8 mouse cellular contexts compared by ENCODE assay signal in the genomic region with DNA sequence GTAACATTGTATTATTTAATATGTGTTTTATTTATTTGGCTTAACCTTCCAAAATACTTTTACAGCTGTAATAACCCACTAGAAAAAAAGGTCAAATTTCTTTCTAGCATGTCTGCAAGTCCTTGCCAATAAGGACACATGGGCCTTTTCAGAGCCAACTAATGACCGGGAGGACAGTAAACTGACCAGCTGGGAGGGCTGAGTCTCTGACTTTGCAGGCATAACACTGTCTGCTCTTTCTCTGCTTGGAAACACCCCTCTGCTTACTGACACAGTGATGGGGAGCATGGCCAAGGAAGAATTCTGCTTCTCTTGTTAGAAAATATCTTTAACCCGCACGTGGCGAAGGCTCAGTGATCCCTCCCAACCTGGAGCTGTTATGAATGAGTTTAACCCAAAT. TPM values are rescaled to one million over a fixed set of nuclear protein-coding genes. Genes with fewer than 3 reads are reported as not detected.
DNase-seq lines count a peak whose midpoint lies in the region; ATAC-seq and TF ChIP-seq lines count a peak whose summit lies in the region.
"Had no signal": no experiment of that assay in that cellular context is flagged by ENCODE, and none has a peak within 500 bp of the region (broad histone marks: within the 10 kb centered on the region; RNA-seq: fewer than 3 reads in every experiment).

No protein-coding gene starts in this region.

- peak overlapping the region; percentile 76 for H3K9ac ChIP-seq in embryonic facial prominence, embryonic 14.5 days (ENCODE audit: low read depth, low read length)
- H3K9ac ChIP-seq in heart, embryonic 14.5 days (ENCODE audit: low read length), result no peak overlapping the region
- peak overlapping the region; percentile 82; the same call in 1 of the 2 replicates for H3K9ac ChIP-seq in midbrain, embryonic 16.5 days (ENCODE audit: low read depth, low read length)

- no peaks in the 10 kb centered on the region for H3K27me3 ChIP-seq in cerebellum, adult 2 months (ENCODE audit: control insufficient read depth, insufficient read depth, low read length)
- H3K27me3 ChIP-seq in embryonic facial prominence, embryonic 14.5 days (replicated peaks; ENCODE audit: control insufficient read depth, insufficient read depth, low read length), result no peaks in the 10 kb centered on the region
- no peaks in the 10 kb centered on the region for H3K27me3 ChIP-seq in heart, embryonic 14.5 days (ENCODE audit: control insufficient read depth, insufficient read depth, low read length)
- no peaks in the 10 kb centered on the region for H3K27me3 ChIP-seq in midbrain, embryonic 16.5 days (ENCODE audit: control insufficient read depth, insufficient read depth, low read depth, low read length)
- H3K27me3 ChIP-seq: liver, embryonic 15.5 days had no signal

- no peaks in the 10 kb centered on the region for H3K9me3 ChIP-seq in embryonic facial prominence, embryonic 14.5 days (ENCODE audit: control insufficient read depth, low read length)
- H3K9me3 ChIP-seq in heart, embryonic 14.5 days (ENCODE audit: control insufficient read depth, low read length), result no peaks in the 10 kb centered on the region
- H3K9me3 ChIP-seq in midbrain, embryonic 16.5 days (replicated peaks; ENCODE audit: control insufficient read depth, low read length, poor library complexity, severe bottlenecking), result no peaks in the 10 kb centered on the region
- H3K9me3 ChIP-seq: liver, embryonic 15.5 days had no signal

- H3K4me2 ChIP-seq in embryonic facial prominence, embryonic 14.5 days (ENCODE audit: low read depth, low read length), result peak overlapping the region; percentile 55
- peak overlapping the region; percentile 73 for H3K4me2 ChIP-seq in heart, embryonic 14.5 days (ENCODE audit: low read length)
- H3K4me2 ChIP-seq in midbrain, embryonic 16.5 days (ENCODE audit: low read length), result peak overlapping the region; percentile 74

- peaks cover 19% of the 10 kb centered on the region for H3K36me3 ChIP-seq in embryonic facial prominence, embryonic 14.5 days (ENCODE audit: control insufficient read depth, insufficient read depth, low read length)
- no peaks in the 10 kb centered on the region for H3K36me3 ChIP-seq in heart, embryonic 14.5 days (ENCODE audit: control insufficient read depth, insufficient read depth, low read length)
- no peaks in the 10 kb centered on the region for H3K36me3 ChIP-seq in midbrain, embryonic 16.5 days (ENCODE audit: control insufficient read depth, insufficient read depth, low read length)
- H3K36me3 ChIP-seq: liver, embryonic 15.5 days had no signal

- DNase-seq in cerebellum, adult 2 months, result peak; percentile 49 to 73
- peak; percentile 54 for DNase-seq in embryonic facial prominence, embryonic 14.5 days (ENCODE audit: low spot score)
- peak; percentile 70 for DNase-seq in kidney, postnatal 10 days
- no peak for DNase-seq in right cerebral cortex, postnatal 10 days (ENCODE audit: low spot score in 2 of 2)
- DNase-seq in thymus, postnatal 25 days, result no peak

- H3K4me3 ChIP-seq in cerebellum, adult 2 months (replicated peaks; ENCODE audit: insufficient read depth, low read depth, low read length), result peak overlapping the region; percentile 64
- H3K4me3 ChIP-seq in embryonic facial prominence, embryonic 14.5 days (ENCODE audit: low read depth, low read length), result peak overlapping the region; percentile 72
- H3K4me3 ChIP-seq in heart, embryonic 14.5 days (ENCODE audit: control insufficient read depth in 1 of 2, insufficient read depth in 1 of 2, low read depth in 1 of 2, low read length in 2 of 2), result 0 out of 4 replicates have a peak overlapping the region, but pooled peaks of 1 of the 2 experiments have one; percentile 64
- peak overlapping the region; percentile 77 for H3K4me3 ChIP-seq in midbrain, embryonic 16.5 days (ENCODE audit: low read depth, low read length)

- TF ChIP-seq POLR2A in cerebellum, adult 2 months (IDR thresholded peaks at IDR 0.05; ENCODE audit: borderline replicate concordance, insufficient read depth, low read length), result no peak

- no peak overlapping the region for H3K27ac ChIP-seq in cerebellum, adult 2 months (ENCODE audit: insufficient read depth, low read length)
- H3K27ac ChIP-seq in embryonic facial prominence, embryonic 14.5 days (replicated peaks; ENCODE audit: low read depth, low read length), result peak overlapping the region; percentile 88
- H3K27ac ChIP-seq in heart, embryonic 14.5 days (replicated peaks in 1 of 2; ENCODE audit: control insufficient read depth in 1 of 2, insufficient read depth in 1 of 2, low read depth in 2 of 2, low read length in 2 of 2), result no peak overlapping the region
- H3K27ac ChIP-seq in midbrain, embryonic 16.5 days (ENCODE audit: low read length), result no peak overlapping the region
- H3K27ac ChIP-seq: liver, embryonic 15.5 days had no signal

- TF ChIP-seq CTCF in cerebellum, adult 2 months (IDR thresholded peaks at IDR 0.05; ENCODE audit: borderline replicate concordance, insufficient read depth, low read depth, low read length), result no peak

- ATAC-seq in embryonic facial prominence, embryonic 14.5 days (ENCODE audit: low read depth), result no peak
- no peak for ATAC-seq in heart, embryonic 14.5 days (ENCODE audit: insufficient number of reproducible peaks, insufficient read depth, low FRiP score, low read depth)
- ATAC-seq in midbrain, embryonic 16.5 days, result no peak

- whole genome bisulfite sequencing in cerebellum, adult 2 months, result 7% methylated on average over 4 of the region's 4 CpGs
- 39% methylated on average over 4 of the region's 4 CpGs for WGBS in embryonic facial prominence, embryonic 14.5 days
- 59% methylated on average over 4 of the region's 4 CpGs for WGBS in heart, embryonic 14.5 days
- WGBS in midbrain, embryonic 16.5 days, result 71% methylated on average over 4 of the region's 4 CpGs

- H3K4me1 ChIP-seq in cerebellum, adult 2 months (ENCODE audit: control insufficient read depth, insufficient read depth, low read length), result peaks cover 3% of the 10 kb centered on the region; the same call in 1 of the 2 replicates
- peaks cover 4% of the 10 kb centered on the region; the same call in 1 of the 2 replicates for H3K4me1 ChIP-seq in embryonic facial prominence, embryonic 14.5 days (ENCODE audit: control insufficient read depth, insufficient read depth, low read length)
- H3K4me1 ChIP-seq in heart, embryonic 14.5 days (ENCODE audit: control insufficient read depth in 2 of 2, insufficient read depth in 2 of 2, low read length in 2 of 2), result peaks cover 0 to 2% of the 10 kb centered on the region in 2 experiments; a peak in 1 of 4 replicates
- H3K4me1 ChIP-seq in midbrain, embryonic 16.5 days (ENCODE audit: control insufficient read depth, insufficient read depth, low read length), result peaks cover 10% of the 10 kb centered on the region

RNA-seq across cellular contexts. Expression of gene Igsf10, which starts 1.2 kb away (rescaled TPM):
- 2.4 and 3.0 TPM in 2 replicates for polyA plus RNA-seq in cerebellum, adult 2 months (2012; rRNA removed)
- polyA plus RNA-seq in embryonic facial prominence, embryonic 14.5 days (2014; fragmentation: Nextera tagmentation; extraction: Ambion mirVana), result 24.3 and 26.0 TPM in 2 replicates
- 2.5 and 3.0 TPM in 2 replicates for polyA plus RNA-seq in heart, embryonic 14.5 days (2014; fragmentation: Nextera tagmentation; extraction: Ambion mirVana)
- polyA plus RNA-seq in midbrain, embryonic 16.5 days (2015; fragmentation: Nextera tagmentation; extraction: Ambion mirVana), result 2.9 and 3.1 TPM in 2 replicates

Comparison
In these comparisons a context has a peak if more than half of its experiments do, and no peak if none do; other contexts are left out.
1. DNase-seq: peak in cerebellum, adult 2 months (2 of 2), embryonic facial prominence, embryonic 14.5 days (single experiment) and kidney, postnatal 10 days (single experiment); none in right cerebral cortex, postnatal 10 days (0 of 2) and thymus, postnatal 25 days (single experiment).
2. Peak in every context shown above with its lines, with median percentiles within 50 percentile points of each other: H3K4me2 ChIP-seq.